Mouse (Mus musculus) embryonic facial prominence, embryonic 12.5 days (tissue): ENCODE measurements around the gene Mrto4. TPM values are rescaled to one million over a fixed set of nuclear protein-coding genes. Genes with fewer than 3 reads are reported as not detected.

Source experiments
- ATAC-seq: fragments of 200-750 bp; cut with Nextera tagmentation; 2 replicates; pipeline ENCODE4 v1.8.0; 2017; ENCODE audit not compliant: insufficient number of reproducible peaks, insufficient read depth, low FRiP score, low TSS enrichment
- H3K27ac ChIP-seq: fragments of 300-500 bp; sonication (generic); 2 replicates; pipeline ENCODE4 v1.5.1; 2016; ENCODE audit warnings: mild to moderate bottlenecking
- H3K27me3 ChIP-seq: fragments of 300-500 bp; sonication (generic); 2 replicates; pipeline ENCODE4 v1.6.1; 2016; ENCODE audit warnings: mild to moderate bottlenecking, moderate library complexity
- H3K36me3 ChIP-seq: fragments of 300-500 bp; sonication (generic); 2 replicates; pipeline ENCODE4 v1.6.1; 2016; ENCODE audit warnings: mild to moderate bottlenecking
- H3K4me1 ChIP-seq: fragments of 300-500 bp; sonication (generic); 2 replicates; pipeline ENCODE4 v1.6.1; 2016
- H3K4me2 ChIP-seq: fragments of 300-500 bp; sonication (generic); replicated peaks from 2 replicates; pipeline ENCODE4 v1.6.1; 2016; ENCODE audit warnings: mild to moderate bottlenecking, moderate library complexity
- H3K4me3 ChIP-seq: fragments of 300-500 bp; sonication (generic); 2 replicates; pipeline ENCODE4 v1.5.1; 2016; ENCODE audit warnings: mild to moderate bottlenecking
- H3K9ac ChIP-seq: fragments of 300-500 bp; sonication (generic); 2 replicates; pipeline ENCODE4 v1.6.1; 2016; ENCODE audit warnings: mild to moderate bottlenecking, moderate library complexity
- H3K9me3 ChIP-seq: fragments of 300-500 bp; sonication (generic); 2 replicates; pipeline ENCODE4 v1.6.1; 2016; ENCODE audit warnings: mild to moderate bottlenecking, moderate library complexity
- WGBS: fragments of 180-500 bp; shearing (Covaris S2); methylation state at CpG from one replicate; pipeline ENCODE4 v1.1.7; 2016; 5-methylcytosine and 5-hydroxymethylcytosine counted together
- polyA plus RNA-seq: library from polyadenylated mRNA; unstranded; fragments of >200 nt; fragmentation: Nextera tagmentation; extraction: Ambion mirVana; gene quantifications from 2 replicates; pipeline ENCODE4 v1.2.1, GENCODE M21; 2016

The Mrto4 gene
- polyA plus RNA-seq, 1 experiment from 2014 or later, result 125 TPM

DNA sequence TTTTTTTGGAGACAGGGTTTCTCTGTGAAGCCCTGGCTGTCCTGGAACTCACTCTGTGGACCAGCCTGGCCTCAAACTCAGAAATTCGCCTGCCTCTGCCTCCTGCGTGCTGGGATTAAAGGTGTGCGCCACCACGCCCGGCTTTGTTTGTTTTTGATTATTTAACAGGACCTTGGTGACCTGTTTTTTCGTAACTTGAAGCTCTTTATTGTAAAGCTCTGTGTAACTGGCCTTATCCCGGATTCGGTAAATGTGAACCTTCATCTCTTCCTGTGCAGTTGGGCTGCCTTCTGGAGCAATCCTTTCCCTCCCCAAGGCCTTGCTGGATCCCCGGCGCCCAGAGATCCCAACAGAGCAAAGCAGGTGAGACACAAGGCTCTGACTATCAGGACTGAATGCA is 21.2 kb upstream of the Mrto4 start:
- Histone ChIP-seq H3K27me3 (no peaks in the 10 kb centered on the region), H3K9me3 (no peaks in the 10 kb centered on the region), H3K9ac (no peak overlapping the region), H3K36me3 (peaks cover 90% of the 10 kb centered on the region), H3K4me2 (no peak overlapping the region), H3K27ac (no peak overlapping the region), H3K4me1 (no peaks in the 10 kb centered on the region), H3K4me3 (no peak overlapping the region)
- no peak for ATAC-seq
- 86% methylated on average over 10 of the region's 10 CpGs for WGBS

DNA sequence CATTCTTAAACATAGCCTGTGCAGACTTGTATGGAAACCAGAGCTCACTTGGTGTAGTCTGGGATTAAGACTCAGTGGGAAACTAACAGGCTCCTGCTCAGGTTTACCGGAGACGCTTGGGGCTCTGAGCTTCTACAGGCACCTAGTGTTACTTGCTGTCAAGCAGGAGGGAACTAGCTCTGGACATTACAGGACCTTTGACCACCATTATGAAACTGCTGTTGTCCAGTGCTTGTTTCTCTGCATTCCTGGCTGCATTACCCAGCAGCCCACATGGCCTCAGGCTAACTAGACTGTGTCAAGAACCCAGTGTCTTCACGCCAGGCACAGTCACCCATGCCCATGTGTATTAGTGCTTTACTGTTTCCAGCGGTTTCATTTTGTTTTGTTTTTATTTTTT is 20.8 kb upstream of the Mrto4 start:
- no peaks in the 10 kb centered on the region for H3K4me1 ChIP-seq
- H3K36me3 ChIP-seq, result peaks cover 94% of the 10 kb centered on the region
- 82% methylated on average over 4 of the region's 4 CpGs for WGBS

DNA sequence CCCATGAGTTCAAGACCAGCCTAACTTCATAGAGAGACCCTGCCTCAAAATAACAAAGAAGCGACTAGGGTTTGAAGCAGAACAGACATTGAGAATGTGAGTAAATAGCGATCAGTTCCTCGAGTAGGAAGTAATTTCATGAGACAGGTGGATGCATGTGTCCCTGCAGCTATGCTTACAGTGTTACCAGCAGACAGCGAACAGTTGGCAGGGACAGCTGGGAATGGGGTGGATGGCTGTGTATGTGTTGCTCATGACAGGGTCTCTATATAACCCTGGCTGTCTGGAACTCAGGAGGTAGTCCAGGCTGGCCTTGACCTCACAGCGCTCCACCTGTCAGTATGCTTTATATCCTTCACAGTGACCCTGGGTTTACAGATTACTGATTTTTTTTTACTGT is 15.7 kb upstream of the Mrto4 start:
- no peaks in the 10 kb centered on the region for H3K27me3 ChIP-seq
- no peak overlapping the region for H3K4me3 ChIP-seq
- H3K36me3 ChIP-seq, result peaks cover 98% of the 10 kb centered on the region
- 95% methylated on average over 5 of the region's 5 CpGs for WGBS
- H3K9ac ChIP-seq, result no peak overlapping the region
- no peak for ATAC-seq
- no peak overlapping the region for H3K27ac ChIP-seq
- H3K4me2 ChIP-seq, result no peak overlapping the region
- H3K9me3 ChIP-seq, result no peaks in the 10 kb centered on the region
- H3K4me1 ChIP-seq, result no peaks in the 10 kb centered on the region

More for the DNA sequence above, 20.8 kb upstream of the Mrto4 start:
- H3K9me3 ChIP-seq, result no peaks in the 10 kb centered on the region
- no peak overlapping the region for H3K4me3 ChIP-seq
- H3K27ac ChIP-seq, result no peak overlapping the region
- no peak for ATAC-seq
- H3K27me3 ChIP-seq, result no peaks in the 10 kb centered on the region
- H3K9ac ChIP-seq, result no peak overlapping the region
- no peak overlapping the region for H3K4me2 ChIP-seq

DNA sequence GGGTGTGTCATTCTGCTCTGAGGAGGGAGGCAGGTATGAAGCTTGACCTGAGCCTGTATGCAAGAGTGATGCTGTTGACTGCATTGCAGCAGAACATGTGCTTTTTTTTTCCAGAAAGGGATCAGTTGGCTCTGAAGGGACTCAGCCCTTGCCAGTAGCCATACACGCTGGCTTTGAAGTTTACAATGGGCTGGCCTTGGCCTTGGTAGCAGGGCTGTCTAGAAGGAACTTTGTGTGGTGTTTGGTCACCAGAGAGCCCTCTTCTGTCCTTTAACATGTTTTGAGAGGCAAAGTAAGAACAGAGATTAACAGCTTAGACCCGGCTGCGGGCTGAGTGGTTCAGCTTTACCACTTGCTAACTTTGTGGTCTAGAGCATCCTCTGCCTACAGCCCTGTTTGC is 15.0 kb upstream of the Mrto4 start:
- Histone ChIP-seq H3K9me3 (no peaks in the 10 kb centered on the region), H3K4me2 (no peak overlapping the region), H3K27me3 (no peaks in the 10 kb centered on the region), H3K4me3 (no peak overlapping the region), H3K4me1 (no peaks in the 10 kb centered on the region), H3K27ac (no peak overlapping the region), H3K9ac (no peak overlapping the region), H3K36me3 (peaks cover 98% of the 10 kb centered on the region)
- 87% methylated on average over 3 of the region's 3 CpGs for WGBS
- ATAC-seq, result no peak

DNA sequence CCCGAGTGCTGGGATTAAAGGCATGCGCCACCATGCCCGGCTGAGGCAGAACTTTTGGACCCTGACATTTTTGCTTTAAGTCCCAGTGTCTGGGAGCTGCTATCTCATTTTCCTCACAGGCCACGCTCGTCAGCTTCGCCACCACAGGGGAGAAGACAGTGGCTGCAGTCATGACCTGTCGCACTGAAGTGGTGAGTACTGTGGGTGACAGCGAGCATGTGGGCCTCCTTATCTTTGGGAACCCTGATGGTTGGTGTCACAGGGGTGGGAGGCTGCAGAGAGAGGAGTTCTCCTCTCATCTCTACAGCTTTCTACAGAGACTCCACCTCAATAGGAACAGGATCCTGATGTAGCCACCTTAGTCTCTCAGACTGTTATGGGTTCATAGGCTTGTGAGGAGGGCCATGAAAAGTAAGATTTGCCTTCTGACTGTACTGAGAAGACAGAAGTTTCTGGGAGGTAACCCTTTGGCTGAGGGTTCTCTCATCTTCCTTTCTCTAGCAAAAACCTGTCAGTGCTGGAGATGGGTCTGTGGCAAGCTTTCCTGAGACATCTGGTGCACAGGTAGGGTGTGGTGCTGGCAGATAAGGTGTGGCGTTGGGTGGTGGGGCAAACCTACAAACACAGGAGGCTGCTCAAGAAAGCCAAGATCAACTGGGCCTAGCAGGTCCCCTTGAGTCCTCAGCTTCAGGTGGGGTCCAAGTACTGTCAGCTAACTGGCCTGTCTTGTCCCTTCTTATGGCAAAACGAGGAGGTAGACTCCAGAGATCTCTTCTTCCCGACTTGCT is 8.6 kb upstream of the Mrto4 start:
- Histone ChIP-seq H3K9ac (no peak overlapping the region), H3K27me3 (no peaks in the 10 kb centered on the region), H3K4me2 (no peak overlapping the region), H3K9me3 (no peaks in the 10 kb centered on the region), H3K4me1 (no peaks in the 10 kb centered on the region), H3K27ac (no peak overlapping the region), H3K36me3 (peaks cover 97% of the 10 kb centered on the region), H3K4me3 (no peak overlapping the region)
- 91% methylated on average over 11 of the region's 11 CpGs for WGBS
- no peak for ATAC-seq

DNA sequence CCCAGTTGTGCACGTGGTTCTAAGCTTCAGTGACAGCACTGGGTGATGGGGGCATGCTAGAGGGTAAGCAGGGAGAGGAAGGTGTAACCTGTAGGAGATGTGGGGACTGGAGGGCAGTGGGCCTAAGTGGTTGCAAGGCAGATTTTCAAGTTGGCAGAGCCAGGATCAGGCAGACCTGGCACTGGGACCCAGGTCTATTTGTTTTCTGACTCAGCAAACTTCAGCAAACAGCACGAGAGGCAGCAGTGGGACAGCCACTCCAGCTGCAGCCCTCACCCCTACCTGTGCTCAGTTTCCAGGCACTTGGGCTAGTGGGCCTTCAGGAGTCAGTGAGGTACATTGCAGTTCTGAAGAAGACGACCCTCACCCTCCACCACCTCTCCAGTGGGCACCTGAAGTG is 4.8 kb upstream of the Mrto4 start:
- no peak for ATAC-seq

DNA sequence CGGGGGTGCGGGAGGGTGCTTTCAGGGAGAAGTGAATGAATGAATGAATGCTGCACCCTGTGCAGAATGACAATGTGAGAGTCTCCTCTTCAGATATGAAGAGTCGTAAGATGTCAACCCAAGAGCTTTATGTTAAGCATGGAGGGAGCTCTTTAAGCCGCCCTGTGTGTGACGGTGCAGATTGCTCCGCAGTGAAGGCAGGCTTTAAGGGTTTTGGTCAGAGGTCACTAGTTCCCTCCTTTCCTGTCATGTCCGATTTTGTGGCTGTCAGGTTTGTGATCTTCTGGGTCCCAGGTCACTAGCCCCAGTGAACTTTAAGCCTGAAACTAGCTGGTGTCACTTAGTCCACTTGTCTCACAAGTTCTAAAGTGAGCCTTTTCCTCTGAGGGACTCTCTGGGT is 456 bp upstream of the Mrto4 start:
- H3K9me3 ChIP-seq, result no peaks in the 10 kb centered on the region
- H3K27ac ChIP-seq, result peak overlapping the region; percentile 94
- H3K4me3 ChIP-seq, result peak overlapping the region; percentile 87
- peak overlapping the region; percentile 84 for H3K9ac ChIP-seq
- peaks cover 55% of the 10 kb centered on the region for H3K36me3 ChIP-seq
- H3K27me3 ChIP-seq, result no peaks in the 10 kb centered on the region
- 0% methylated on average over 7 of the region's 7 CpGs for WGBS
- H3K4me1 ChIP-seq, result peaks cover 18% of the 10 kb centered on the region
- peak overlapping the region; percentile 99 for H3K4me2 ChIP-seq
- ATAC-seq, result no peak

More for the DNA sequence above, 4.8 kb upstream of the Mrto4 start:
- WGBS, result 95% methylated on average over 3 of the region's 3 CpGs
- Histone ChIP-seq H3K4me3 (no peak overlapping the region), H3K9me3 (no peaks in the 10 kb centered on the region), H3K27me3 (no peaks in the 10 kb centered on the region), H3K4me2 (no peak overlapping the region), H3K9ac (no peak overlapping the region), H3K4me1 (peaks cover 5% of the 10 kb centered on the region), H3K36me3 (peaks cover 76% of the 10 kb centered on the region), H3K27ac (no peak overlapping the region)

DNA sequence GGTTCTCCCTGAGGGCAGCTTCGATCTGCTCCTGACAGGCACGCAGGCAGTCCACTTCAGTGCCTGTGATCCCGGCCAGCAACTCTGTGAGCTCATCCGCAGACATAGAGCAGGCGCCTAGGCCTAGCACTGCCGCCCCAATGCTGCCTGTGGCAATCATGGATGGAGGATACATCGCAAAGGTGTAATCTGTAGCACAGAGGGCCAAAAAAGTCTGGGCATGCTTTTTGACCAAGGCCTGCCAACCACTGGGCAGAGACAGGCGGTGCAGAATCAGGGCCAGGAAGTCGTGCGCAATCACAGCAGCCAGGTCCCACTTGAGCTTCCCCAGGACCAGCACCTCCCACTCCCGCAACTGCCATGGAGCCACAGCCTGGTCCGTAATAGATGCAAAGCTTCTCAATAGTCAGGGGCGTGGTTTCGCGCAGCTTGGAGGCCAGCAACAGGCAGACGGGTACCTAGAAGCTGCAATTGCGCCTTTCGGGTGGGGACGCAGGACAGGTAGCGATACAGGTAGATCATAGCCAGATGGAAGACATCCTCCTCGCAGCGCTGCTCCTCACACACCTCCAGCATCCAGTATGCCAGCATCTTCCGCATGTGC is 6.9 kb downstream of the Mrto4 start:
- H3K9me3 ChIP-seq, result no peaks in the 10 kb centered on the region
- H3K4me2 ChIP-seq, result no peak overlapping the region
- no peak overlapping the region for H3K9ac ChIP-seq
- H3K27ac ChIP-seq, result no peak overlapping the region
- no peaks in the 10 kb centered on the region for H3K27me3 ChIP-seq
- H3K4me3 ChIP-seq, result no peak overlapping the region
- H3K36me3 ChIP-seq, result peaks cover 50% of the 10 kb centered on the region
- 78% methylated on average over 23 of the region's 23 CpGs for WGBS
- no peak for ATAC-seq
- peaks cover 2% of the 10 kb centered on the region; the same call in 1 of the 2 replicates for H3K4me1 ChIP-seq

DNA sequence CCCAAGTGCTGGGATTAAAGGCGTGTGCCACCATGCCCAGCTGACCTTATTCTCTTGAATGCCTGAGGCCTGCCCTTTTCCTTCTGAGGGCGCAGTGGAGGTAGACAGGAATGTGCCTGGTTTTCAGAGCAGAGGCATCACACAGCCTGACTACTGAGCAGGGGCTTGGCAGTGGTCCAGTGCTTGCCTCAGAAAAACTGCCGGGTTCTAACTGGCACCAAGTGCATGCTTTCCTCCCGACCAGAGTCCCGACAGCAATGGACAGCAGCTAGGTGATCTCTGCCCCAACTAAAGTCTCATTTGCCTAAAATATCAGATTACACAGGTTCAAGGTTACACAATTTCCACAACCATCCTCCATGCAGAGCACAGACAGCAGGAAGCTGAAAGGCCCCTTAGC is 8.7 kb downstream of the Mrto4 start:
- Histone ChIP-seq H3K4me2 (no peak overlapping the region), H3K36me3 (peaks cover 38% of the 10 kb centered on the region), H3K27ac (no peak overlapping the region), H3K9ac (no peak overlapping the region), H3K9me3 (no peaks in the 10 kb centered on the region), H3K27me3 (no peaks in the 10 kb centered on the region), H3K4me1 (no peaks in the 10 kb centered on the region), H3K4me3 (no peak overlapping the region)
- WGBS, result 57% methylated on average over 5 of the region's 5 CpGs
- no peak for ATAC-seq

DNA sequence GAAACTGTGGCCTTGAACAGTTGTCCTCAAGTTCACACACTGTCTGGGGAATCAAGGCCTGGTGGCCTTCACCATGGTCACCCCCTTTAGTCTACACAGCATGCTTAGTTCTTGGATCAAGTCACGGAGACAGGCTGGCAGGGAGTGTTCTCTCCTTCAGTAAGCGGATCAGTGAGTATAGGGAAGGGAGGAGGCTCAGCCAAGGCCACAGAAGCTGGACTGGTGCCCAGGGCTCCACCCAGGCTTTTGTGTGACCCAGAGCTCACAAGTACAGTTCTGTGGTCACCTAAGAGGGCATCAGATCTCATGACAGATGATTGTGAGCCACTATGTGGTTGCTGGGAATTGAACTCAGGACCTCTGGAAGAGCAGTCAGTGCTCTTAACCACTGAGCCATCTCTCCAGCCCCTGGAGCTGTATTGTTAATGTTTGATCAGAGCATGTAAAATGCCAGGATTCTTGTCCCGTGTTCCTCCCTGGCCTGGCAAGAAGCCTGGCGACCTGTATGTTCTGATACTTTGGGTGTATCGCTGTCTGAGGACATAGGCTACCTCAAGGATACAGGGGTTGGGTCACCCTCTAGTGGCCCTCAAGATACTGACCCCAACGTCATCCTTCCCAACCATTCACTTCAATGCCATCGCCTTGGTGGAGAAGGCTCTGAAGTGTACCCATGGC is 10.7 kb downstream of the Mrto4 start:
- ATAC-seq, result no peak
- H3K27me3 ChIP-seq, result peaks cover 11% of the 10 kb centered on the region; the same call in 1 of the 2 replicates
- no peak overlapping the region for H3K4me3 ChIP-seq
- no peak overlapping the region for H3K27ac ChIP-seq
- WGBS, result 83% methylated on average over 7 of the region's 7 CpGs
- H3K9me3 ChIP-seq, result no peaks in the 10 kb centered on the region
- H3K36me3 ChIP-seq, result peaks cover 18% of the 10 kb centered on the region
- no peak overlapping the region for H3K9ac ChIP-seq
- no peak overlapping the region for H3K4me2 ChIP-seq
- H3K4me1 ChIP-seq, result peaks cover 3% of the 10 kb centered on the region; the same call in 1 of the 2 replicates

DNA sequence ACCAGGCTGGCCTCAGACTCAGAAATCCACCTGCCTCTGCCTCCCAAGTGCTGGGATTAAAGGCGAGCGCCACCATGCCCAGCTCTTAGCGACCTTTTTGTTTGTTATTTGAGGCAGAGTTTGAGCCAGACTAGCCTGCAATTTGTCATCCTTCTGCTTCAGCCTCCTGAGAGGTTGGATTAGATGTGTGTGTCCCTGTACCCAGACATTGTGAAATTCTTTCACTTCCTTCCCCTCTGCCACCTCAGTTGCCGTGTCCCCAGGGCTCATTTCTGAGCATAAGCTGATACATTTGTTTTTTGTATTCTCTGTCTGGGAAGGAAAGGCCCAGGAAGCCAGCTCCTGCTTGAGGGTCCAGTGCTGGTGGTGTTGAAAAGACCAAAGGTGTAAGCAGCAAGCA is 11.5 kb downstream of the Mrto4 start:
- Histone ChIP-seq H3K4me2 (no peak overlapping the region), H3K9me3 (no peaks in the 10 kb centered on the region), H3K4me3 (no peak overlapping the region), H3K36me3 (peaks cover 9% of the 10 kb centered on the region), H3K9ac (no peak overlapping the region), H3K27me3 (peaks cover 14% of the 10 kb centered on the region; the same call in 1 of the 2 replicates), H3K27ac (no peak overlapping the region), H3K4me1 (peaks cover 3% of the 10 kb centered on the region; the same call in 1 of the 2 replicates)
- ATAC-seq, result no peak
- 66% methylated on average over 4 of the region's 4 CpGs for WGBS

DNA sequence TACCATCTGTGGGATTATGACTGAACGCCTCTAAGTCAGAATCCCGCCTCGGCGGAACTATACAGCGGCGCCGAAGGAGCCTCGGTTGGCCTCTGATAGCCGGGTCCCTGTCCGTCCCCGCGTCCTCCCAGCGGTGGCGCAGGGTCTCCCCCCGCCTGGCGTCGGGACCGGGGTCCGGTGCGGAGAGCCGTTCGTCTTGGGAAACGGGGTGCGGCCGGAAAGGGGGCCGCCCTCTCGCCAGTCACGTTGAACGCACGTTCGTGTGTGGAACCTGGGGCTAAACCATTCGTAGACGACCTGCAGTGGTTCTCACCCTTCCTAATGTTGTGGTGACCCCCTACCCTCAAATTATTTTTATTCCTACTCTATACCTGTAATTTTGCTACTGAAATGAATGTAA is 14.2 kb downstream of the Mrto4 start:
- WGBS, result 60% methylated on average over 33 of the region's 33 CpGs
- H3K4me1 ChIP-seq, result peaks cover 3% of the 10 kb centered on the region; the same call in 1 of the 2 replicates
- H3K27ac ChIP-seq, result no peak overlapping the region
- no peak overlapping the region for H3K4me3 ChIP-seq
- H3K9me3 ChIP-seq, result no peaks in the 10 kb centered on the region
- no peak for ATAC-seq
- no peaks in the 10 kb centered on the region for H3K36me3 ChIP-seq
- H3K27me3 ChIP-seq, result peaks cover 14% of the 10 kb centered on the region; the same call in 1 of the 2 replicates
- H3K4me2 ChIP-seq, result no peak overlapping the region
- H3K9ac ChIP-seq, result no peak overlapping the region
